Mouse (Mus musculus) G1E (cell line): ENCODE measurements around the gene Atp13a3.

Experiments used
- CTCF ChIP-seq: IDR thresholded peaks from 2 replicates; pipeline ENCODE4 v1.5.1; 2012; ENCODE audit warnings: low read depth, low read length, inconsistent platforms, mixed read lengths
- GATA1 ChIP-seq: IDR thresholded peaks from 2 replicates; pipeline ENCODE4 v1.6.1; 2012; ENCODE audit warnings: borderline replicate concordance, low read length, inconsistent platforms, mixed read lengths
- GATA2 ChIP-seq: IDR thresholded peaks from 2 replicates; pipeline ENCODE4 v1.6.1; 2012; ENCODE audit warnings: low read depth, low read length, inconsistent platforms, borderline replicate concordance
- POLR2AphosphoS5 ChIP-seq: IDR thresholded peaks from 2 replicates; pipeline ENCODE4 v1.6.1; 2012; ENCODE audit warnings: low read depth, low read length, inconsistent platforms; ENCODE audit not compliant: insufficient replicate concordance
- TAL1 ChIP-seq: conservative IDR thresholded peaks from 2 replicates; pipeline ENCODE4 v1.6.1; 2012; ENCODE audit warnings: low read depth, low read length, inconsistent platforms, mixed read lengths

DNA sequence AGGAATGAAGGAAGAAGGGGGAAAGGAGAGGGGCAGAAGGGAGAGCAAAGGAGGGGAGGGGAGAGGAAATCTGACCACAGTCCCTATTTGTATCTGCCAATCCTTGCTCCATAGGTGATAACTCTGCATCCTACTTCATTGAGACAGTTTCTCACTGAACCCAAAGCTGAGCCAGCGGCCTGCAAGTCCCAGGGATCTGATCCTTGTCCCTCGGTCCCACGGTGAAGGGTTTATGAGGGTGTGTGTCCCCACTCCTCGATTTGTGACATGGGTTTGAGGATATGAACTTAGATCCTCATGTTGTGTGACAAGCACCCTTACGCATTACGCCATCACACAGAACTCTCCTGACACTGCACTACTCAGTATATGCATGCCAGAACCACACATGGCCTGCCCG lies 110.7 kb downstream of the Atp13a3 start:
- TF ChIP-seq CTCF: no peak
- no peak for TF ChIP-seq TAL1
- no peak for TF ChIP-seq POLR2AphosphoS5
- TF ChIP-seq GATA1: no peak
- no peak for TF ChIP-seq GATA2
